Mouse (Mus musculus): ENCODE results near the gene Hdac10.

Hdac10 gene

DNA sequence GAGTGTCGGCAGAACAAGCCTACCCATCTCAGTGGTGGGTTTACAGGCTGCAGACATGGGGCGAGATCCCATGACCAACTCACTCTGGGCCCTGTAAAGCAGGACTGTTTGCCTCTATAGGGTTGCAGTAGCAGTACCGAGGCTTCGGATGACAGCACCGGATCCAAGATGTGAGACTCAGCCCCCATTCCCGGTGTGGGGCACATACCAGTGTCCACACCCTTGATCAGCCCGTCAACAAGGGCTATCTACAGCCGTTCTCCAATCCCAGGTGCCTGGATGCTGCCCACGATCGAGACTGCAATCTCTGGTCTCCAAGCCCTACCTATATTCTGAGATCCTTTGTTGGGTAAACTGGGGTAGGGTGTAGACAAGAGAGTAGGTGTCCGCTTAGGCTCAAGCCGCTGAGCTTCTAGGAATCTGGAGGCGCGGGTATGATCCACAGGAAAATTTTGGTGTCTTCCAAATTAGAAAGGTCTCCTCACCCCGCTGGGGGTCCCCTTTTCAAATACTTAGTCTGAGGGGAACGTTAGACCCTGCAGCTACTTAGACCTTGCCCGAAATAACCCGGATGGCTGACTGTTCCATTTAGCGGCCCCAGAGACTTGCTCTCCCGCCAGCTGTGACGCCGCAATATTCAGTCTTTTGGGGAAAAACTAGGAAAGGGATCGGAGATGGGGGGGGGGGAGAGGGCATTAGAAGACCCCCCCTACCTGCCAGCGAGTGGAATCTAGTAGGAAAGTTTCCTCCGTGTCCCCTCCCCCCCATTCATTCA is 20.2 kb upstream of the Hdac10 start:
- in situ Hi-C loops (cut with MboI; ENCODE audit: unreplicated experiment in 2 of 2): no loop called here

DNA sequence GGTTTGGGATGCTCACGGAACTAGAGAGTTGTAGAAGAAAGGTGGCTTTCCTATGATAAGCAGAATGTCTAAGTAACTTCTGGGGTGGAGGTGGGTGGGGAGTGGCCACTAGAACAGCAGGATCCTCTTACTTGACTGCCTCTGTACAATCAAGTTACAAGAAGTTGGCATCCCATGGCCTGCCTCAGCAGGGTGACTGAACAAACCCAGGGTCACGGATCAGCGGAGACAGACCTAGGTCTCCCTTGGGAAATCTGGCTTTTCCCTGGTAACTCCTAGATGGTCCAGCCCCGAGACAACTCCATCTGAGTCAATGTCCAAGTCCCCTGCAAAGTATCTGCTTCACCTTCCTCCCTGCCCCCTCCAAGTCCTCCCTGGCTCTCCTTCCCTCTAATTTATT is 19.4 kb upstream of the Hdac10 start:
- in situ Hi-C loops (cut with MboI; ENCODE audit: unreplicated experiment in 2 of 2): no loop called here

DNA sequence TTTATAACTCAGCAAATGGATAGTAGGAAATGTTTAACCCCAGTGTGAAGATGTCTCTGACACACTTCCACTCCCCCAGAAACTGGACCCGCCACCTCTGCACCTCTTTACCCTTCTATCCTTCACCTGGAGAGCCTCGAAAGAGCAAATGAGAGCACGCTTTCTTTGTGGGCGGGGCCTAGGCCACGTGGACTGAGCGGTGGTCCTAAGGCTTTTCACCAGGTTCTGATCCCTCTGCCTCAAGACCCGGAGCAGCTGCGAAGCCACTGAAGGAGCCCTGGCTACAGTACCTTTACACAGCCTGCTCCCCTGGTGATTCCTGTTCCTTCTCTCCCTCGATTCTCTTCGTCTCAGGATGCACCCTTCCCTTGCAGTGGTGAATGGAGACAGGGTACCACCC is 19.0 kb upstream of the Hdac10 start:
- in situ Hi-C loops (cut with MboI; ENCODE audit: unreplicated experiment in 2 of 2): no loop called here

DNA sequence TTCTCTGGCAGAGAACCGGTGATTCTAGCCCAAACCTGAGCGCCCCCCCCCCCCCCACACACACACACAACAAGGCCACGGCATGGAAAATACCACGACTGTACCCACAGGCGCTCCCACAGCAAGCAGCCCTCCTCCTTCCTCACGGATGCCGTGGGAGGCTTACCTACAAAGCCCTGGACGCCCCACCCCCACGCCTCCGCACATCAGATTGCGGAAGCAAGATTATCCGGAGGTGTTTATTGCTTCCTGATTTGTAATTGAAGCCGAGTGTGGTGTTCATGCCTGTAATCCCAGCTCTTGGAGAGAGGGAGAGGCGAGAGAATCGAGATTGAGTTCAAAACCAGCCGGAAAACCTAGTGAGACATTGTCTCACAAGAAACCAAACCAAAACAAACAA is 18.5 kb upstream of the Hdac10 start:
- in situ Hi-C loops (cut with MboI; ENCODE audit: unreplicated experiment in 2 of 2): no loop called here

DNA sequence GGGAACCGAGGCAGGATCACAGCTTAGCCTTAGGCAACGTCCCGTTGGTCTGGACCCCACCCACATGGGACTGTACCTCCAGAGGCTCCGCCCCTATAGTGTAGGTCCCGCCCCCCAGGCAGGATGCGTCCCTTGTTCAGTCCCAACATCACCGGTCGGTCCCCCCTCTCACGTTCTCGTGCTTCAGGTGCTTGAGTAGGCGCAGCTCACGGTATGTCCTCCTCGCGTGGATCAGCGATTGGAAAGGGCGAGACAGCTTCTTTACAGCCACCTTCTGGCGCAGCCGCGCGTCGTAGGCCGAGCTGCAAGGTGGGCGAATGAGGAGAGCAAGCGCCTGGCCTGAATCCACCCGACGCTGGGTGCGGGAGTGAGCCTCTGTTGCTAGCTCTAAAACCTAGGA is 18.0 kb upstream of the Hdac10 start:
- in situ Hi-C loops (cut with MboI; ENCODE audit: unreplicated experiment in 2 of 2): no loop called here

DNA sequence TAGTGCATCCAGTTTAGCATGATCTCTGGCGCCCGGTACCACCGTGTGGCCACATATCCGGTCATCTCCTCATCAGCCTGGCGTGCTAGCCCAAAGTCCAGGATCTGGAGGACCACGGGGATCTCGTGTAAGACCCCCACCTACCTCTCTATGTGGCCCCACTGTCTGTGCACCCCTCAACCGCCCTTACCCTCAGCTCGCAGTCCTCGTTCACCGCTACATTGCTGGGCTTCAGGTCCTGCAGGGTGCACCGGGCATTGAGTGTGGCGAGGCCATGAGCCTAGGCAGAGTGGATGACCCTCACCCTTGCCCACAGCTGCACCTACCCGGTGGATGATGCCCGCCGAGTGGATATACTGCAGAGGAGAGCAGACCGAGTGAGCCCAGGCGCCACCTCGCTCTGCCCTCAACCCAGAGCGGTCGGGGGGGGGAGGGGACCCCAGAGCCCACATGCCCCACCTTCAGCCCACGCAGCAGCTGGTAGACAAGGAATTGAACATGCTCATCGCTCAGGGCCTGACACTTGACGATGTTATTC is 17.4 kb upstream of the Hdac10 start:
- in situ Hi-C loops (cut with MboI; ENCODE audit: unreplicated experiment in 2 of 2): no loop called here

DNA sequence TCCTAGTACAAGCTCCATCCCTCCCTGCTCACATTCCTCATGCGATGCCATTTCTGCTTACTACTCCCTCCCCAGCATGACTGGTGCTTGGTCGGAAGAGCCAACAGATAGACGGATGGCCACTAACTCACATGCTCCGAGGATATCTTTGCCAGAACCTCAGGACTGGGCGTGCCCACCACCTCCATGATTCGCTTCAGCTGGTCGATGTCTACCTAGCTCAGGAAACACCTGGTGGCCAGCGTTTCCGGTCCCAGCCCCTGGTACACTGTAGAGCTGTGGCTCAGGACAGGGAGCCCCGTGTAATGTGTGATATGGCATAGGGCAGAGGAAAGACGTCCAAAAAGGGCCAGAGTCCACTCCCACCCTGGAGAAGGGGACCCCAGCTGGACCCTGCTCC is 16.5 kb upstream of the Hdac10 start:
- in situ Hi-C loops (cut with MboI; ENCODE audit: unreplicated experiment in 2 of 2): no loop called here

DNA sequence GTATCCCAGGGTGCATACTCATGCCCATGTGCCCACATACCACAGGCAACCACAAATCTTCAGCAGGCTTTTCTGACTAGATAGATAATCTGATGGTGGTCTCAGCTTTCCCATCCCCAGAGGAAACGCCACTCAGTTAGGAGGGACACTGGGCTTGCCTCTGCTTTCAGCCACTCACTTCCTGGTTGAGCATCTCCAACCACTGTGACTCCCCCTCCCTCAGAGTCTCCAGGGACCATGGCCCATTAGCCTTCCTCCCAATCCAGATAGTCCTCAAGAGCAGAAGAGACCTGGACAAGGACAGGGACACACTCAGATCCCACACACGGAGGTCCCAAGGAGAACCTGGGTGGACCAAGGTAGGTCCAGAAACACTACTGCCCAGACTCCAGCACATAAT is 14.6 kb upstream of the Hdac10 start:
- in situ Hi-C loops (cut with MboI; ENCODE audit: unreplicated experiment in 2 of 2): no loop called here

DNA sequence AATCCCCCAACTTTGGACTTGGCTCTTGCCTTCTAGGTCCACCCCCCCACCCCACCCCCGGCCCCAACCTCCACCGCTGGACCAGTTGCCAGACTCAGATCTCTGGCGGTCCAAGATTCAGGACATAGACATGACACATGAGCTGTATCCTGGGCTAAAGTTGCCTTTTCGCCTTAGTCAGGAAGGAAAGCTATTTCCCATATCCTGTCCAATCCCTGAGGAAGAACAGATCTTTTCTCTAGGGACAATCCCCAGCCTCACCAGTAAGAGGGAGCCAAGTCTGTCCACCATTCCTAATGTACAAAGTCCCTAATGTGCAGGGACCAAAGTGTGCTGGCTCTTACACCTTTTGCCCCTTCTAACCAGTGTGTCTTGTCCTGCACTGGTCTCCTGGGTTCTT is 13.4 kb upstream of the Hdac10 start:
- in situ Hi-C loops (cut with MboI; ENCODE audit: unreplicated experiment in 2 of 2): no loop called here

DNA sequence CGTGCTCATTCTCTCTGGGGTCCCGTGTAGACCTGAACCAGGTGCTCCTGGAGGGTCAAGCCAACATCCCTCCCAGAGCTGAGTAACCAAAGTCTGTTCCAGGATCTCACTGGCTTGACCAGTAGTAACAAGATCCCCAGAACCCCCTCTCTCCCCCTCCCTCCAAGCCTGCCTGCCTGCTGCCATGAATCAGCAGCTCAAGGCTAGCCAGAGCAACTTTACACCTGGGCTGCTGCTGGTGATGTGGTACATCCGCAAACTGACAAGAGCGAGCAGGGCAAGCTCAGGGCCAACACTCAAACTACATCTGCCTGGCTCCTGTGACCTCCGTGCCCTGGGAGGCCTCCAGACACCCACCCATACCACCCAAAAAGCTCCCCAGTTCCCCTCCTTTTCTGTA is 12.9 kb upstream of the Hdac10 start:
- in situ Hi-C loops (cut with MboI; ENCODE audit: unreplicated experiment in 2 of 2): no loop called here

DNA sequence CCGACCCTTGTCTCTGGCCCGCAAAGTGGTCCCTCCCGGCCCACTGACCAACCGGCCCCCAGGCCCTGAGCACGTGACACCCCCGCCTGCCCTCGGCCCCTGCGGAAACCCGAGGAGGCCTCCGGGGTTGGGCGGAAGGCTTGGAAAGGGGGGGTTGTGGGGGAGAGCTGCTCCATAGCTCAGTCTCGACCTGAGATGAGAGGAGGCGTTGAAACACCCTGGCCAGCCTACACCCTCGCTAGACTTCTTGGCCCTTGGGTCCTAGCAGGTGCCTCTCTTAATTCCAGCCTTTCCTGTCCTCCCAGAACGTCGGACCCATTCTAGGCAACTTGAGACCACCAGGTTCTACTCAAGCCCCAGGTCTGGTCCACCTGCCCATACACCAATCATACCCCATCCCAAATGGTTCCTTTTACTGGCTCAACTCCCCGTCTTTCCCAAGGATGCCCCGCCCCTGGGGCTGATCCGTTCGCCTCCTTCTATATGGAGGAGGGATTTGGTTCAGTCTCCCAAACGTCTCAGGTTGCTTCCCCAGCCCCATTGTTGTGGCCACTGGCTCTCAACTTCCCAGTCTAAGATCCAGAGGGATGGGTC is 12.3 kb upstream of the Hdac10 start, which contains the start of gene Mapk12:
Gene Mapk12, minus strand, starts transcription at position 45 of the 594 bp plus-strand sequence.
- in situ Hi-C loops (cut with MboI; ENCODE audit: unreplicated experiment in 2 of 2): no loop called here

DNA sequence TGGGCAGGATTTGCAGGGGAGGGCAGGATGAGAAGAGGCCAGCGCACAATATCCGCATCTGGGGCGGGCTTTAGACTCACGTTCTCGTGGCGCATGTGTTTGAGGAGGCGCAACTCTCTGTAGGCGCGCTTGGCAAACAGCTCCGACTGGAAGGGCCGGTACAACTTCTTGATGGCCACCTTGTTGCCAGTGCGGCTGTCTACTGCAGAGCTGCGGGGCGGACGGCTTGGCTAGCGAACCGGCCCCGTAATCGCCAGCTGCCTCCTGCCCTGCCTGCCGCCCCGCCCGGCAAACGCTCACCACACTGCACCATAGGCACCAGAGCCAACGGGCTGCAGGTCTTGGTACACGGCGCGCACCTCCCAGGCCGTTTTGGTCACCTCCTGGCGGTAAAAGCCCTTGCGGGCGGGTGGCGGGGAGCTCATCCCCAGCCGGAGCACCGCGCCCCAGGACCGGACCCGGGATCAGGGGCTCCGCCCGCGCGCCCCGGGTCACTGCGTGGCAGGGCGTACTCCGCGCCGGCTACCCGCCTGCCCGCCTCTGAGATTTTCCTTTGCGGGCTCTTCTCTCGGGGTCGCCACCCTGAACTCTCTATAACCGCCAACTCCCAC is 11.7 kb upstream of the Hdac10 start:
- in situ Hi-C loops (cut with MboI; ENCODE audit: unreplicated experiment in 2 of 2): no loop called here

DNA sequence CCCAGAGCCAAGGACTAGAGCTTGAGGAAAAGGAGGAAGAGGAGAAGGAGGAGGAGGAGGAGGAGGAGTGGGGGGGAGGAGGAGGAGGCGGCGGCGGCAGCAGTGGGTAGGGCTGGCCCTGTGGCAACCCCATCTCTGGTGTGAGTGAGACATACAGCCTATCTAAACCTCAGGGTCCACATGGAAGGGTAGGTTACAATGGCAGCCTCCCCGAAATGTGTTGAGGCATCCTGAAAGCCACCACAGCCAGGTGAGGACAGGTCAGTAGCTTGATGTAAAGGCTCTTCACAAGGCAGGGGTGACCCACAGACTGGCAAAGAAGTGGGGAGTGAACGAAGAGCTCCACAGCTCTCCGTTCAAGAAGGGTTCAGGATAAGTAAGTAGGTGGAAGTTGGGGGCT is 10.0 kb upstream of the Hdac10 start:
- in situ Hi-C loops (cut with MboI; ENCODE audit: unreplicated experiment in 2 of 2): no loop called here

DNA sequence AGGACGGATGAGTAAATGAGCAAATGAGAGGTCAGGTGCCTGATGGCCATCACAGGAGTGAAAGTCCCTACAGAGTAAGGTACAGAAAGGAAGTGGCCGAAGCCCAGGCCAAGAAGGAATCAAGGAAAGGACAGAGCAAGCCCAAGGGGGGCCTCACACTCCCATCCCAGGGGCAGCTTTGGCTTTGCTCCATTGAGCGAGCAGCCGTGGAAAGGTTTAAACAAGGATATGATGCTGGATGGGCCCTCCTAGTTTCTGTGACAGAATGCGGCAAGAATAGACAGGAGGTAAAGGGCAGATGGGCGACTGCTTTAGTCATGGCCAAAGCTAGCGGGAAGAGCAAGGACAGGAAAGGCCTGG is 9.5 kb upstream of the Hdac10 start:
- in situ Hi-C loops (cut with MboI; ENCODE audit: unreplicated experiment in 2 of 2): no loop called here

DNA sequence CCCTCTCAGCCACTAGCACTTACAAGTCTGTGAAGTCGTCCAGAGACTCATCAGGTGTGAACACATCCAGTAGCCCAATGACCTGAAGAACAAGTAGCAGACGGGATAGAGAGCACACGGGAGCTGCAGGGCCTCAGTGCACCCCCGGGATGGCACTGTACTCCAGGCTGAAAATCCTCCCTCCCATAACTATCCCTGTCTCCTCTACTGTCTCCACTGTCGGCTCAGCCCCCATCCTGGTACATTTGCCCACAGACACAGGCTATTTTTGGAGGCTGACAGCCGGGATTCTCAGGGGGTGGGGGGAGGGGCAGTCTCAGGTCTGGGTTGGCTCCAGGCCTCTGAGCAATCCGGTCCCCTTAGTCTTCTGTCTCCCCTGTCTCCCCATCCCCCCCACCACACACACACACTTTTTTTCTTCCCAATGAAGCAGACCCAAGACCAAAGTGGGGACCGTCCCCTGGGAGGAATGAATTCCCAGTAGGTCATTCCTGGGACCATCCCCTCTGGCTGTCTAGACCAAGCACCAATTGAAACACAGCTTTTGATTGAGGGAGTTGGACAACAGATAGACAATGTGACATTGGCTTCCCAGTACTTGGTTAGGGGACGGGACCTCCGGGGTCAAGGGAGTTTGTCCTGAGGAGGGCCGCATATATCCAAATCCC is 9.0 kb upstream of the Hdac10 start:
- in situ Hi-C loops (cut with MboI; ENCODE audit: unreplicated experiment in 2 of 2): no loop called here

DNA sequence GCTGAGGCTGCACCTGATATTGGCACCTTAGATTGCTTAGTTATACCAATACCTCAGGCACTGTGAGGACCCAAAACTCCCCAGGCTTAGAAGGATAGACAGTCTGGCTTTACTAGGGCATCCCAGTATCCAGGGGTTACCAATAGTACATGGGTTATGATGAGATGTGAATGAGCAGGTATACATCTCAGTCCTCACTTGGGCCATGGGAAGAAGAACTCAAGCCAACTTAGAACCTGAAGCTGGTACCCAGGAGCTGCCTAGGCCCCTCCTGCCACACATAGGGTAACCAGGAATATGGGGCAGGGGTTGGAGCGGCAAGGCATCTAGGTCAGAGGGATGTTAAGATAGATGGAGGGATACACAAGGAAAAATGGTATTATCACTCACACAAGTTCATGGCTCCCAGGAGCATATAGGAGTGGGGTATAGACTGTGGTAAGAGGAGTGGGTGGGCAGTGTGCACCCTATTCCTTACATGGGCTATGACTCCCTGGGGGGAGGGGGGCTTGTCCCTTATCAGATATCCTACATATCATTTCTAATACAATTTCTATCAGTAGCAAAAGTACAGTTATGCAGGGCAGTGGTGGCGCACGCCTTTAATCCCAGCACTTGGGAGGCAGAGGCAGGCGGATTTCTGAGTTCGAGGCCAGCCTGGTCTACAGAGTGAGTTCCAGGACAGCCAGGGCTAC is 8.1 kb upstream of the Hdac10 start:
- in situ Hi-C loops (cut with MboI; ENCODE audit: unreplicated experiment in 2 of 2): no loop called here

DNA sequence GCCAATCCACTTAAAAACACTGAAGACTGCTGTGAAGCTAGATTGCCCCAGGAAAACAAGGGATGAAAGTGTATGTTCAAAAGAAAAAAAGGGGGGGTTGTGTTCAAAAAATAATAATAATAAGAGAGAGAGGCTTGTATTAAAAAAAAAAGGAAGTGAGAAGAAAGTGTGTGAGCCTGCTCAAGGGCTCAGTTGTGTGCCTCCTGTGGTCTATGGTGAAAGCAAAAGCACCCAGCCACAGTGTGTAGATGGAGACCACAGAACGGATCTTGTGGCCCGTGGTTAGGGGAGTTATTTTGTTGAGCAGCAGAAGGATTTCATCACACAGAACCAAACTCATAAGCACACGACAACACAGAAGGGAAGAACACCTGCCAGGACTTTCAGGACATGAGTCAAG is 2.8 kb upstream of the Hdac10 start:
- in situ Hi-C loops (cut with MboI; ENCODE audit: unreplicated experiment in 2 of 2): no loop called here

DNA sequence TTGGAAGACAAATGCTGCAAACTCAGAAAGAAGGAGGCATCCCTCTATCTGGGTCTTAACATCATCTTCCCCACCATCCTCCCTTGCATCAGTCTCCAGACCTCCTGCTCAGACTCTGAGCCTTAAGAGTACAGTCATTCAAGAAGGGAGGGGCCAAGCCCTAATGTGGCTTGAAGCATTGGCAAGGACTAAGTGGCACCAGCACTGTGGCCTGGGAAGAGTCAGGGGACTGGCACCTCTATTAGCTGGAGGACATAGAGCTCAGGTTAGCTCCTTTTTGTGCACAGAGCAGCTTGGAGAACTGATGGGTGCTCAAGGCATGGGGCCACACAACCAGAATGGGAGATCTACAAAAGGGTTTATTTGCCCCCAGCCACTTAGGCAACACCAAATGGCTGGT is 1.7 kb upstream of the Hdac10 start:
- in situ Hi-C loops (cut with MboI; ENCODE audit: unreplicated experiment in 2 of 2): no loop called here

DNA sequence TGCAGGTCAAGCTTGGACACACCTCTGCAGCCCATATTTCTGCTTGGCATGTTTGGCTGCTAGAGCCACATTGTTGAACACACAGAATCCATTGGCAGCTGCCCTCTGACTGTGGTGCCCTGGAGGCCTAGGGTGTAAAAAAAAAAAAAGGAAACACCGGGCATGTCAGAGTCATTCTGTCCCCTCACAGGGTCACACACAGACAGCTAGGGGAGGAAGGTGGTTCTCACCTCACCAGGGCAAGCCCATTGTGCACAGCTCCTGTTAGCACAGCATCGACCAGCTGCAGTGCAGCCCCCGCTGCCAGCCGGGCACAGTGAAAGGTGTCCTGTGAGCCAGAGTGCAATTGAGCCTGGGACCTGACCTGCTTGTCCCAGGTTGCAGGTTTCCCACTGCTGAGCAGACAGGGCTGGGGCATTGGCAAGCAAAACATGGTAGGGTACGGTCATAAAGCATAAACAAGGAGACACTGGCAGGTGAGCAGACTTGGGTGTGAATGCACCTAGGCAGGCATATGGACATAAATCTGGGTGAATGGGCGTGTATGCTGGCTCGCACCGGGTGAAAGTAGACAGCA is 1.0 kb downstream of the Hdac10 start:
- in situ Hi-C loops (cut with MboI; ENCODE audit: unreplicated experiment in 2 of 2): no loop called here

DNA sequence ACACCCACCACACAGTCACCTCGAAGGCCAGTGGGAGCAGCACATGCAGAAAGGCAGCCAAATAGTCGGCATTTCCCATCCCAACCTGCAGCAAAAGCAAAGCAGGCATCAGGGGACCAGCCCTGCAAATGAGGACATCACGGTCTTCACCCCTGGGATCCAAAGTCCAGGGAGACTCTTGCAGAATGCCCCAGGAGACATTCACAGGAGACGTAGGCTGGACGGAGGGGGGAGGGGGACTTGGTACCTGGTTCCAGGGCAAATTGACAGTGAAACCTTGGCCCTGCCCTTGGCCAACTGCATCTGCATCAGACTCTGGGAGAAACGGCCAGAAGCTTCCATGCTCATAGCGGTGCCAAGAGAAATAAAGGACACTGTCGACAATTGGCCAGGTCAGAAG is 1.9 kb downstream of the Hdac10 start:
- in situ Hi-C loops (cut with MboI; ENCODE audit: unreplicated experiment in 2 of 2): no loop called here

DNA sequence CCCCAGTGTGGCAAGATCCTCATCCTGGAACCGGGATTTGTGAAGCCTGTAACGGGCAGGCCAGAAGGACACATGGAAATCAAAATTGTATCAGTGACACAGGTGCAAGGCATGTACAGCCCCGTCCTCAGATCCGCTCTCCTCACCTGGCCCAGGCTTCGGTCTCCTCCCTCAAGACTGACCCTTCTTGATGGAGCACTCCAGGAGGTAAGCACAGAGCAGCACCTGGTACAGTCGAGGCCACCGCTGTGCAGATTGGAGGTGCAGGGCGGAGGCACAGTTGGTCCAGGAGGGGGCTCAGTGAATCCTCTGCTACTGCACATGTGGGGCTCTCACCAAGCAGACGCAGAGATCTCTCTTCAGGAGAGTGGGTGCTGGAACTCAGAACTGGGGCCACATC is 3.1 kb downstream of the Hdac10 start:
- in situ Hi-C loops (cut with MboI; ENCODE audit: unreplicated experiment in 2 of 2): no loop called here

Measured in v-Abl transformed pro-B cells (cell line).